Mouse (Mus musculus) spleen, adult 2 months (tissue): ENCODE results near the gene Pkn1.
A peak's percentile ranks its signal among the peaks of the same experiment; 100 is the strongest.

Experiments used
- CTCF ChIP-seq: fragments of 200-500 bp; IDR thresholded peaks from 2 replicates; pipeline ENCODE4 v1.5.1; 2011; ENCODE audit warnings: mild to moderate bottlenecking, inconsistent platforms; ENCODE audit not compliant: insufficient read depth, insufficient read length, insufficient replicate concordance; ENCODE audit errors: extremely low read depth
- POLR2A ChIP-seq: fragments of 200-500 bp; IDR thresholded peaks from 2 replicates; pipeline ENCODE4 v1.6.1; 2011; ENCODE audit warnings: low read depth, low read length, inconsistent platforms

DNA sequence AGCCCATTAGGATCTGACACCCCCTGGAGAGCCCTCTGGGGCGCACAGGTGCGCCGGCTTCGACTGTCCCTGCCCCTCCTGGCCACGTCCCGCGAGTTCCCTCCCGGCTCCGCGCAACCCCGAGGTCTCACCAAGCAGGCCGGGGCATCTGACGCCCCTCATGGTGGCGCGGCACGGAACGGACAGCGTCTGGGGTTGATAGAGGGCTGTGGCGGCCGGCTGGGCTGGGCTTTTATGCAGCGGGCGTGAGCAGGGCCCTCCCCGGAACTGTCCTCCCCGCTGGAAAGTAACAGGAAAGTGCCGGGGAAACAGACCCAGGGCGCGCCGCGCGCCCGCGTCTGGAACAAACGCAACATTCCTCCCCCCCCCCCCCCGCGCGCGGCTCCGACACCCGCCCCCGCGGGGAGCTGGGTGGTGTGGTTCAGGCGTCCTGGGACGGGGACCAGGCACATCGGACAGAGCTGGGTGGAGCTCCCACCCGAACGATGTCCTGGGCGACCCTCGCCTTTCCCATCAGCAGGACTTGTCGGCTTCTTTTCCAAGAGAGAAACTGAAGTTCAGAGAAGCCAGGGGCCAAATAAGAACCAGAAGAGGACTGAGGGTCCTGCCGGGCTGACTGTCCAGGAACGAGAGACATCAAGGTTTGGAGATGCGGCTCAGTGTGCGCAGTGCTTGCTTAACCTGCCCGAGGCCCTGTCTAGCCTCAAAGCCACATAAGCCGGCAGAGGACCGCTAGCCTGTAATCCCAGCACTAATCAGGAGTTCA, 42.2 kb upstream of the Pkn1 start, which contains the start of gene Adgre5:
- no peak for TF ChIP-seq CTCF
- 0 out of 2 replicates have a peak, but pooled peaks have one; percentile 46 for TF ChIP-seq POLR2A
